Mouse (Mus musculus) regulatory T cell (primary cell): ENCODE measurements at regions not wholly inside any gene's neighbourhood (a gene's known extent, or its start where the extent isn't known, plus 50 kb on each side); places are given as distances from the start of the nearest gene placed in this dataset.

Experiments used
- in situ Hi-C: fragments of 300-600 bp; cut with MboI, MseI; formaldehyde crosslinking; loops from one replicate; pipeline ENCODE4 v1.15.1; 2025; ENCODE audit warnings: high pct_unique_total_duplicates

DNA sequence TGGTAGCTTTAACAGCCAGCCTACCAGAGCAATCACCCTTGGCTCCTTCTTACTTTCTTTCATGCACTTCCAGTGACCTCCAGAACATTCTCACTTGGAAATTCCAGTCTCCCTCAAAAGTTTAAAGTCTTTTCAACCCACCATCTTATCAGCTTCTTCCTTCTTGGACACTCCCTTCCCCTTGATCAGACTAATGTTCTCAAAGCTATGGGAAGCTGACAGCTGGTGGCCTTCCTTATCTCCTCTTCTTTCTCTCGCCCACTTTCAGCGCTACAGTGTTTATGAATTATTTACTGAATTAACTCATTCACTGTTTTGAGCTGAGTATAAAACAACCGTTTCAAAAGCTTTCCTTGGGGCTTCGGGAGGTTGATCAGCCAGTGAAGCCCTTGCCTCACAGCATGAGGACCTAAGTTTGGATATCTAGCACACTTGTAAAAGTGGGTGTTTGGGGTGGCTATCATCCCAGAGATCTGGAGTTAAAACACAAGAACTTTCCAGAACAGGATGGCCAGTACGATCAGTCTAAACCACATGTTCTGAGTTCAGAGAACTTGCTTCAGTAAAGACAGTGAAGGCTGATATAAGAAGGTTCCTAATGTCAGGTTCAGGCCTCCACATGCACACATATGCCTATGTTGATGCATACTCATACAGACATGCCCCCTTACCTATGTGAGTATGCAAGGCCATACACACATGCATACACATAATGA, 59.7 kb upstream of the Ikzf2 start:
- in situ Hi-C loops: no loop called here

DNA sequence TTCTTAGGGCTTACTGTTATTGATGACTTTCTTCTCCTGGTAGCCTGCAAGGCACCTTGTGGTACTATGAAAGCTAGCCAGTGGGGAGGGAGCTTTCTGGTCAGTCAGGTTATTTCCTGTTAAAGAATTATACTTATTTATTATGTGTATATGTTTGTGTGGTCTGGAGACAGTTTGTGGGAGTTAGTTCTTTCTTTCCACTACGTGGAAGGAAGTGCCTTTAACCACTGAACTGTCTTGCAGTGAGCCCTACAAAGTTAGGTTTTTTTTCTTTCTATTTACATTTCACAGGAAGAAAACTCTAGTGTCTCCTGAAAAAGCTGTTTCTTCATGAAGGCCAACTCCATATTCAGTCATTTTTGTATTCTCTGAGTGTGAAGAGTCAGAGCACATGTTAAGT, 65.7 kb upstream of the Ikzf2 start:
- in situ Hi-C loops: no loop called here

DNA sequence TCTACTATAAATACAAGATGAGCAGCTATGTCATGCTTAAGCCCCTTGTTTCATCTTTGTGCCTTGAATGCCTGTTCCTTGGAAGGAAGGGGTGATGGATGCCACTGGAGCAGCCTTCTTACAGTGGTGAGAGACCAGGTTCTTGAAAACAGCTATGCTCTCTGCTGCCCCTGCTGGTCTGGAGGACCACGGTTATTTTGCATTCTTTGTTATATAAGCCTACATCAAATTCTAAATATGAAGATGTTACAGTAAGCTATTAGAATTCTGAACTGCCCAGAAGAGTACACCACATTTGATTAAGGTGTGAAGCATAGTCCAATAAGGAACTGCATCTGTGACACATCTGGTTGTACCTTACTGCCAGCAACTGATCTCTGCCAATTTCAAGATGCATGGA, 69.1 kb upstream of the Spag16 start:
- in situ Hi-C loops: no loop called here

DNA sequence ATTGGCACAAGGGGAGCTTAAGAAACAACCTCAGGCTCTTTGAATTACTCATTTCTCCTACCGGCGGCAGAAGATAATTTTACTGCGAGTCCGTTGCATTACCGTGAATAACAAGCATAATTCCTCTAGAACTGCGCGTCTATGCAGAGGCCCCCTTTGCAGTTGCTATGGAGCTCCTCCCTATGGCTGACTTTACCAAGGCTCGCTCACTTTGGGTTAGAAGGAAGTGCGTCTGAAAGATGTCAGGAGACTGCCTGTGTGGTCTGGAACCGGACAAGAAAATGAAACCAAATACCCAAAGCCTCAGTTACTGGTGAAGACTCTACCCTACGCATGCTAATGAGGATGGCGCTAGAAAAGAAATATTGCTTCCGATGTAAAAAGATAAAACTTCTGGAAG, 67.2 kb upstream of the Spag16 start:
- in situ Hi-C loops: no loop called here

DNA sequence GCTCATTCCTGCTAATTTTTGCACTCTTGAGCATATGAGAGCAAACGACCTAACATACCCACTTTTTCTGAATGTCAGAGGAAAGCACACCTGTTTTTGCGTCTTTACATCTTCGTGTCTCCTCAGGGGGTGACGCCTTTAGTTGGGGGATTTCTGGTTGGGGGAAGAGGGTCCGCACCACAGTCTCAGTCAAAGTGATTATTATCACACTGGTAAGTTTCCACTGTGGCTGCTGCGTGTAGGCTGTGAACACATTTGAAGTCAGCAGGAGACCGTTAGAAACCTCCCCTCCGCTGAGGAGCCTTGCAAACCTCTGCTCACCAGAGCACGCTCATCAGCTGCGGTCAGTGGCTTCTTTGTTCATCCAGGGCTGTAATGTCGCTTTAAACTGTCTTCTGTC, 58.1 kb upstream of the Spag16 start:
- in situ Hi-C loops: loop anchor here (5.0 kb wide), 1 partner anchor 76 kb away; no protein-coding TSS in a partner anchor

DNA sequence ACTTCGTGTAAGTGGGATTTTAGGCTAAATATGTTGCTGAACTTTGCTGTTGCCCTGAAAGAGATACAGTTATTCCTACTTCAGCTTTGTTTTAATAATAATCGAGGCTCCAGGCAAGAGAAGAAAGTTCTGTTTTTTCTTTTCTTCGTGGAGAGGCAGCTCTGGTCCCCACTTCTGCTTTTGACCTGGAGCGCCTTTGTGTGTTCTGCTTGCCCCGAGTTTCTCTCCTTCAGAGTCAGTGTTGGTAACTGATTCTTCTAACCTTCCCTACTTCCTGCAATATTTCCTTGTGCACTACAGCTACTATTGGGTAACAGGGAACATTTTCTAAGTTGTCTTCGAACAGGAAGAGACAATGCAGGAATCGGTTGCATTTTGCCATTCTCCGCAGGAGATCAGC, 56.6 kb upstream of the Spag16 start:
- in situ Hi-C loops: loop anchor here (5.0 kb wide), 1 partner anchor 518 kb away; no protein-coding TSS in a partner anchor

DNA sequence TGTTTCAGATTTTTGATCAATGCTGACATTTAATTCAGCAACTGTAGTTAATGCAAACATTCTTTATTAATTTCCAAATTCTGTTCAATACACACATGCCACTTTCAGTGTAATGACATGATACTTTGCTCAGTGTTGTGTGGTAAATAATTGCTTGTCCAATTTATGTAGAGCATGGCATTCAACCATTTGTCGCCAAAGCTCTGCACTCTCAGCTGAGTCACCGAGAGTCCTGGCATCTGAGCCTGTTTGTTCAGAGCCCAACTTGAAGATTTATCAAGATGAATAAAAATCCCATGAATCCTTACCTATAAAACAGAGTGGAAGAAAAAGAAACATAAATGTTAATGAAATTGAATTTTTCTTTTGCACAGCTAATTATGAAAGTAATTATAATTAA, 55.3 kb upstream of the Spag16 start:
- in situ Hi-C loops: loop anchor here (5.0 kb wide), 1 partner anchor 519 kb away; no protein-coding TSS in a partner anchor

DNA sequence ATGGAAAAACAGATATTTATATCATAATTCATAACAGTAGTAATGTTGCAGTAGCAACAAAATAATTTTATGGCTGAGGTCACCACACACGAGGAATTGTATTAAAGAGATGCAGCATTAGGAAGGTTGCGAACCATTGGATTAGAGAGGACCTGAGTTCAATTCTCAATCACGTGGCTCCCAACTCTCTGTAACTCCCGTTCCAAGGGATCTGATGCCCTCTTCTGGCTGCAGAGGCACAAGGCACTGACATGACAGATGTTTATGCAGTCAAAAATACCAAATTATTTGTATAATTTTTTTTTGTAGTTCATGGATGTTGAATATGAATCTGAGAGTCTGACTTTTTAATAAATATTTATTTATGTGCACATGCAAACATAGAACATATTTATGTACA, 51.2 kb upstream of the Spag16 start:
- in situ Hi-C loops: no loop called here
